In the genomic region with DNA sequence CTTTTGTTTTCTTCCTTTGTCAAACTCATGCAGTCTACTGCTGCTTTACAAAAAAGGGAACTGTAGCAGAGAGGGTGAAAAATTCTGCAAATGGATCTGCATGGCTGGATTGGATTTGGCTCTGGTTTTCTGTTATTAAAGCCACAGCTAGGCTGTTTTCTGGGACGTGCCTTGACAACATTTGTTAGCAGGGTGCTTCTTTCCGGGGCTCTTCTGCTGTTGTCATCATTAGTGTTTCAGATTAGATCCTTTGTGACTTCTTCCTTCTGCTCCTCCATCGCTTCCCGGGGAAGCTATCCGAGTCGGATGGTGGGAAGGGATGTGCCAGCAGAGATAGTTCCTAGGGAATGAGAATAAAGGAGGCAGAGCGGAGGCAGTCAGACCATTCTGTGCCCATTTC, we compare ENCODE assay signal across 13 mouse cellular contexts. TPM values are rescaled to one million over a fixed set of nuclear protein-coding genes. Genes with fewer than 3 reads are reported as not detected.
A peak's percentile ranks its signal among the peaks of the same experiment; 100 is the strongest.
DNase-seq lines count a peak whose midpoint lies in the region; ATAC-seq and TF ChIP-seq lines count a peak whose summit lies in the region.
"Had no signal": no experiment of that assay in that cellular context is flagged by ENCODE, and none has a peak within 500 bp of the region (broad histone marks: within the 10 kb centered on the region; RNA-seq: fewer than 3 reads in every experiment).

No protein-coding gene starts in this region.

- no peak for TF ChIP-seq CTCF in stomach, postnatal 0 days (IDR thresholded peaks at IDR 0.05; ENCODE audit: low read depth)

- WGBS in midbrain, embryonic 10.5 days = 45% methylated on average over 7 of the region's 7 CpGs
- WGBS in stomach, postnatal 0 days = 74% methylated on average over 7 of the region's 7 CpGs

- no peaks in the 10 kb centered on the region for H3K27me3 ChIP-seq in midbrain, embryonic 10.5 days (ENCODE audit: low read depth, poor library complexity, severe bottlenecking)
- H3K27me3 ChIP-seq in stomach, postnatal 0 days (ENCODE audit: control insufficient read depth, insufficient read depth, low read length) = no peaks in the 10 kb centered on the region

- H3K4me3 ChIP-seq in midbrain, embryonic 10.5 days = peak overlapping the region; percentile 12; the same call in 1 of the 2 replicates
- H3K4me3 ChIP-seq in stomach, postnatal 0 days (ENCODE audit: low read depth, low read length) = no peak overlapping the region
- H3K4me3 ChIP-seq: heart, embryonic 10.5 days had no signal

- H3K27ac ChIP-seq in midbrain, embryonic 10.5 days (replicated peaks) = peak overlapping the region; percentile 60
- no peak overlapping the region for H3K27ac ChIP-seq in stomach, postnatal 0 days (replicated peaks)
- H3K27ac ChIP-seq: heart, embryonic 10.5 days had no signal

- H3K9me3 ChIP-seq in midbrain, embryonic 10.5 days (replicated peaks) = no peaks in the 10 kb centered on the region
- no peaks in the 10 kb centered on the region for H3K9me3 ChIP-seq in stomach, postnatal 0 days (ENCODE audit: control insufficient read depth, low read length)
- H3K9me3 ChIP-seq: heart, embryonic 10.5 days had no signal

- peak; percentile 45 for ATAC-seq in frontal cortex, adult (ENCODE audit: low TSS enrichment)
- no peak for ATAC-seq in stomach, postnatal 0 days (ENCODE audit: low FRiP score, low TSS enrichment)
- ATAC-seq: activated CD4-positive, CD25-positive, alpha-beta regulatory T cell, adult 4 months; inflammation-experienced regulatory T-cells, adult 6 months had no signal

- H3K4me2 ChIP-seq in stomach, postnatal 0 days (replicated peaks; ENCODE audit: low read depth) = peak overlapping the region; percentile 15; the same call in 1 of the 2 replicates
- H3K4me2 ChIP-seq: lung, embryonic 14.5 days had no signal

- H3K36me3 ChIP-seq in midbrain, embryonic 10.5 days = peaks cover 6% of the 10 kb centered on the region
- H3K36me3 ChIP-seq in stomach, postnatal 0 days (ENCODE audit: control insufficient read depth, insufficient read depth, low read length) = no peaks in the 10 kb centered on the region

- peaks cover 48% of the 10 kb centered on the region for H3K4me1 ChIP-seq in midbrain, embryonic 10.5 days
- 0 out of 2 replicates have a peak, but pooled peaks cover 3% of the 10 kb centered on the region for H3K4me1 ChIP-seq in stomach, postnatal 0 days (replicated peaks; ENCODE audit: control insufficient read depth, insufficient read depth)

- no peak for TF ChIP-seq EP300 in stomach, postnatal 0 days (optimal IDR thresholded peaks at IDR 0.05)

- no peak for DNase-seq in frontal cortex, postnatal 14 days (ENCODE audit: low spot score in 2 of 2)
- DNase-seq in right cerebral cortex, postnatal 25 days = peak; percentile 22
- no peak for DNase-seq in right cerebral cortex, postnatal 4 days
- DNase-seq in midbrain, embryonic 10.5 days (ENCODE audit: low spot score) = no peak
- no peak for DNase-seq in stomach, postnatal 0 days (ENCODE audit: low spot score)
- no peak for DNase-seq in ovary, postnatal 14 days (ENCODE audit: low spot score)
- no peak for DNase-seq in cerebellum, adult 11 months
- DNase-seq: kidney, postnatal 36 days; lung, embryonic 14.5 days had no signal

- no peak overlapping the region for H3K9ac ChIP-seq in stomach, postnatal 0 days (ENCODE audit: low read length)
- H3K9ac ChIP-seq: lung, embryonic 14.5 days had no signal

RNA-seq across cellular contexts. Expression of gene Evl, which starts 51.8 kb away (rescaled TPM):
- polyA plus RNA-seq in midbrain, embryonic 10.5 days (2016; fragmentation: Nextera tagmentation; extraction: Ambion mirVana) = 57.7 and 75.0 TPM in 2 replicates
- 27.8 and 31.3 TPM in 2 replicates for polyA plus RNA-seq in stomach, postnatal 0 days (2015; fragmentation: Nextera tagmentation; extraction: Ambion mirVana)
